Mouse (Mus musculus) retina, postnatal 7 days (tissue): Measurements from ENCODE around the gene Tns2.
"Not testable (repeated sequence)": the region's sequence is repeated elsewhere in the genome, so short reads cannot be mapped to it uniquely, and the experiment has no call there.

ENCODE experiments used
- DNase-seq: peaks from one replicate; pipeline ENCODE4 v3.0.0-alpha.2; 2012; ENCODE audit warnings: low read depth, low spot score

Gene Tns2

DNA sequence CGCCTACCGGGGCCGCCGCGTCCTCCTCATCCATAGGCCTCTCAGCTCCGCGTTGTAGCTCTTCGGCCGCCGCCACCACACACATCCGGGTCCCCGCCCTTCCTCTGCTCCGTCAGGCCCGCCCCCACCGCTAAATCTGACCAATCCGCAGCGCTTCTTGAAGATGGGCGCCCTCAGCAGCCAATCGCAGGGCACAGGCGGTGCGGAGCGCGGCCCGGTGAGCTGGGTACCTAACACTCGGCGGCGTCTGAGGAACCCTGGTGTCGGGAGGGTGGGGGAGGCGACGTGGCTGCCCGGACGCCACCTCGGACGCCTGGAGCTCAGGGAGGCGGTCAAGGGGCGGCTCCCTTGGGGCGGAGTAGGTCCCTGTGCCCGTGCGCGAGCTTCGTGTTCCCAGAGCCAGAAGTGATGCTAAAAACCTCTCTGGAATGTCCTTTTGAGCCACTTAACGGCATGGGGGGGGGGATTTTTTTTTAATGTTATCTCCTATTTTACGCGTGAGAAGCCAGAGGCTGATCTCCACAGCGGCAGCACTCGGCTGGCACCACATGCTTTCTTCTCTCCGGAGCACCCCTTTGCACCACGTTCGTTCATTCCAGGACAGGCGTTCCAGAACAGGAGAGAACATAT, 36.0 kb downstream of the Tns2 start, which contains the start of gene Spryd3:
TSS of gene Spryd3 (minus strand) at position 106 of the 630 bp plus-strand sequence.
- peak; percentile 96 for DNase-seq

DNA sequence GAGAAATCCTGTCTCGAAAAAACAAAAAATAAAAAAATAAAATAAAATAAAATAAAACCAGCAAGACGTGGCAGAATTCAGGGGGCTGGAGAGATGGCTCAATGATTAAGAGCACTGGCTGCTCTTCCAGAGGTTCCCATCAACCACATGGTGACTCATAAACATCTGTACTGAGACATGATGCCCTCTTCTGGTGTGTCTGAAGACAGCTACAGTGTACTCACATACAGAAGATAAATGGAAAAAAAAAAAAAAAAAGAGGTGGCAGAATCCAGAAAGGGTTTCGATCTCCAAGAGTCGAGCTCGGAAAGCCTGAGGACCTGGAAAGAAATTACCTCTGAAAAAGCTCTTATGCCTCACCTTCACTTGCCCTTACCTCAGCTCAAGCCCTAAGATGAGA, 40.9 kb downstream of the Tns2 start:
- no peak for DNase-seq

- DNase-seq: no peak
Measured at GRCm38 (mm10) chr15:102142914-102143912, 43.0 kb downstream of the Tns2 start.

GRCm38 (mm10) chr15:102144274-102144711, 44.1 kb downstream of the Tns2 start, which contains the start of gene Igfbp6:
TSS of gene Igfbp6 (plus strand) at chr15:102144362.
- no peak for DNase-seq

DNA sequence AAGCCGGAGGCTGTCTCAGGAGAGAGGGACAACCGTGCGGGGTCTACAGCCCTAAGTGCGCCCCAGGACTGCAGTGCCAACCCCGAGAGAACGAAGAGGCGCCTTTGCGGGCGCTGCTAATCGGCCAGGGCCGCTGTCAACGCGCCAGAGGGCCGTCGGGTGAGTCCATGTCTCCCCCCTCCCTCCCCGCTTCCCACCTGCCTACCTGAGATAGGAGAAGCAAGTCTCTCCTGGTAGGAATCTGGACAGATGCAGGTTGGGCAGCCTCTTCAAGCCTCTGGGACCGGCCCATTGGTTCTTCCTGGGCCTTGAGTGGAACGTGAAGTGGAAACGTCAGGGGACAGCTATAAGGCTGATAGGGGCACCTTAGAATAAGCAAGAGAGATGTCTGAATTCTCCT, 44.5 kb downstream of the Tns2 start:
- DNase-seq: no peak

DNA sequence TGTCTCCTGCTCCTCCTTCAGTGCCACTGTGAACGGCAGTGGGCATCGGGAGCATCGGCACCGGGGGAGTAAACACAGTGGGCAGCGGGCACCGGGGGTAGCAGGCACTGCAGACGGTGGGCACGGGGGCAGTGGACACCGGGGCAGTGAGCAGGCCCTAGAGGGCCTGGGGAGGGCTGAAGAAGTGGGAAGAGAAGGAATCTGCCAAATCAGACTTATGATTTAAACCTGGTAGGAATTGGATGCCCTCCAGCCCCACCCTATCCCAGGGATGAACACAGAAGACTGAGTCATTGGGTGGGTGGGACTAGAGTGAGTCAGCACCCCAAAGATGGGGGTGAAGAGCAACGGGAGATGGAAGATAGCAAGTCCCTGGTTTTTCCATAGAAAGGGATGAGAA, 45.1 kb downstream of the Tns2 start:
- no peak for DNase-seq

DNA sequence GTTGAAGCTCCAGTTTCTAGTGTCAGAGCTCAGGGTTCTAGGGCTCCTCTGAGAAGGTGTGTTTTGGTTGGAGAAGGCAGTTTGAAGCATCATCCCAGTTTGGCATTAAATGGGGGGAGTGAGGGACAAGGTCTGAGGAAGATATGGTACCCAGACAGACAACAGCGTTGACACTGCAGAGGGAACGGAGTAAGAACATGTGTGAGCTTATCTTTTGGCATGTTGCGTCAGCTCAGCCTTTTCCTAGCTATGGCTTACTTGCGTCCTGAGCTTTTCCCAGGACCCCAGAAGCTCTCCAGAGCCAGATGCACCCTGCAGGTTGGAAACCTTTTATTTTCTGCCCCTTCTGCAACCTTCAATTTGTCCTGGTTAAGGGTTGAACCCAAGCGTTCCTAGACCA, 45.9 kb downstream of the Tns2 start:
- DNase-seq: no peak

GRCm38 (mm10) chr15:102146882-102147281, 46.7 kb downstream of the Tns2 start:
- peak; percentile 46 for DNase-seq

- no peak for DNase-seq
Measured at GRCm38 (mm10) chr15:102147674-102148402, 47.6 kb downstream of the Tns2 start.

DNA sequence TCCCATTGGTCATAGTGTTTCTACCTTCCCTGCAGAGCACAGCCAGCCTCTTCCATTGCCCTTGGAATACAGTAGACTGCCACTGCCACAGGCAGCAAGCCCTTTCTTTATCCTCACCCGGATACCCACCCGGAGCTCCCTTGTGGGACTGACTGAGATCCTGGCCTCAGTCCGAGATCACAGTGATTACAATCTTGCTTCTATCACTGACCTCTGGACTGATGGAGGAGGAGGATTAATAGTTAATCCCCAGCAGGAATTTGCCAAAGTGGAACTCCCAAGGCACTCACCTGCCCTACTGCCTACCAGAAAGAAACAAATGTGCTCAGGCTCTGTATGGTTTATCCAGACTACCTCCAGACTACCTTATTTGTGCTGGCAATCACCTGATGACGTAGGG, 49.3 kb downstream of the Tns2 start:
- DNase-seq: no peak

DNA sequence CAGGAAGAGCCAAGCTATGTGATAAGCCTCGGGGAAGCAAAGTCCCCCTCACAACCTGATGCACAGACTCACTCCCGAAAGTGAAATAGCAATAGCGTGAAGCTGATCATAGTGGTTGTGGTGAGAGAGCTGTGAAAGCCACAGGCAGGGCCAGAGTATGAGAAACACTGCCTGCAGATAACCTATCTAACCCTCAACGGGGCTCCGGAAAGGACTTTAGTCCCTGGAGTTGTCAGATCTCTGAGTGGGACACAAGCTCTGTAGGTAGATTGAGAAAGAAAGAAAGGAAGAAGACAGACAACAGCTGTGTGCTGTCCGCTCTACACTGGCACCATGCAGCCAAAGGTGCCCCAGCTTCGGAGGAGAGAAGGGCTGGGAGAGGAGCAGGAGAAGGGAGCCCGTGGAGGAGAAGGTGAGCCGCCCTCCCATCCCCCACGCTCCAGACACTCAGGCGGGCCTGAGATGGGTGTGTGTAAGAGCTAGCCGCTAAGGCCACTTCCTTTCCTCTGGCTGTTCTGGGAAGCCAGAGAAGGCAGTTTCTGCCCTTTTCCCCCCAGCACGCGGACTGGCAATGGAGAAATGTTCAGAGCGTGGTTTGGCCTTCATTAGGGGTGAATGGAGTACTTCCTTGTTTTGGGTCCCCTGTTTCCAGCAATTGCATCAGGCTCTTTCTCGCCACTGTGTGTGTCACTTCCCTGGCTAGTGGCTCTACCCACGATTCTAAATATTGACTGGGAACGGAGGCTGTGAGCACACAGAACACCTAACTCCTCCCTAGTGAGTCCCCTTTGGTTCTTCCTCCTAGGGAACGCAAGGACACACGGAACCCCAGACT, 50.3 kb downstream of the Tns2 start, which contains the start of gene Soat2:
TSS of gene Soat2 (plus strand) at position 226 of the 835 bp plus-strand sequence.
- DNase-seq: no peak

- no peak for DNase-seq
Measured at GRCm38 (mm10) chr15:102152646-102153045, 52.4 kb downstream of the Tns2 start.

- DNase-seq: not testable (repeated sequence)
Measured at GRCm38 (mm10) chr15:102155006-102155405, 54.8 kb downstream of the Tns2 start.

DNA sequence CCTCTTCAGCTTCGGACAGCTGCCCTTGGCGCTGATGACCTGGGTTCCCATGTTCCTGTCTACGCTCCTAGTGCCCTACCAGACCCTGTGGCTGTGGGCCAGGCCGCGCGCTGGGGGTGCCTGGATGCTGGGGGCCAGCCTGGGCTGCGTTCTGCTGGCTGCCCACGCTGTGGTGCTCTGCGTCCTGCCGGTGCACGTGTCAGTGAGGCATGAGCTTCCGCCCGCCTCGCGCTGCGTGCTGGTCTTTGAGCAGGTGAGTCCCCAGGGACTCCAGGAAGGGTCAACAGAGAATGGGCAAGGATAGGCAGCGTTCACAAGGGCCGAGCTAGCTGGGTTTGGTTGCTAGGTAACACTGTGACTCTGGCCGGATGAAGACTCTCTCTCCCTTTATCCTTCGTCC, 56.6 kb downstream of the Tns2 start:
- DNase-seq: no peak

DNA sequence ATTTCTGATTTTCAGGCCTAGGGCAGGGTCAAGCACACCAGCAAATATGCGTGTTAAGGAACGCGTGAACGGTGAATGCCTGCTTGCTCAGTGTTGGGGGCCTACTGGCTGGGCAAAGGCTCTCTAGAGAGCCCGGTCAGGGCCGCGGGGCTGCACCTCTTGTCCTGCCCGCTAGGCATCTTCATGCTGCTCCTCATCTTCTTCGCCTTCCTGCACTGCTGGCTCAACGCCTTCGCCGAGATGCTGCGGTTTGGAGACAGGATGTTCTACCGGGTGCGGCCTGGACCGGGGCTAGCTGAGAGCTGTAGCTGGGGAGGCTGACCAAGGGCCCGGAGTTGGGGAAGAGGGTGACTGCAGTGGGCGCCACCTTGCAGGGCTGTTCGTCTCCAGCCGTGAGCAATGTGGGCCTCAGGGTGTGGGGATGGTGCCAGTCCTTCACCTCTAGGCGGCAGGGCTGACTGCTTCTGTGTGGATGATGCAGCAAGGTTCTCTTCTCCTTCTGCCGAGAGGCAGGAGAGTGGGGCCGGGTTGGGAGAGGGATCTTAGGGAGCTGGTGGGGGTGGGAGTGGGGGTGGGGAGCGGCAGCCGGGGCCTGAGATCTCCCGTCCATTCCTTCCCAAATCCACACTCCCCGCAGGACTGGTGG, 60.3 kb downstream of the Tns2 start:
- no peak for DNase-seq

GRCm38 (mm10) chr15:102163900-102164693, 63.9 kb downstream of the Tns2 start:
- no peak for DNase-seq

DNA sequence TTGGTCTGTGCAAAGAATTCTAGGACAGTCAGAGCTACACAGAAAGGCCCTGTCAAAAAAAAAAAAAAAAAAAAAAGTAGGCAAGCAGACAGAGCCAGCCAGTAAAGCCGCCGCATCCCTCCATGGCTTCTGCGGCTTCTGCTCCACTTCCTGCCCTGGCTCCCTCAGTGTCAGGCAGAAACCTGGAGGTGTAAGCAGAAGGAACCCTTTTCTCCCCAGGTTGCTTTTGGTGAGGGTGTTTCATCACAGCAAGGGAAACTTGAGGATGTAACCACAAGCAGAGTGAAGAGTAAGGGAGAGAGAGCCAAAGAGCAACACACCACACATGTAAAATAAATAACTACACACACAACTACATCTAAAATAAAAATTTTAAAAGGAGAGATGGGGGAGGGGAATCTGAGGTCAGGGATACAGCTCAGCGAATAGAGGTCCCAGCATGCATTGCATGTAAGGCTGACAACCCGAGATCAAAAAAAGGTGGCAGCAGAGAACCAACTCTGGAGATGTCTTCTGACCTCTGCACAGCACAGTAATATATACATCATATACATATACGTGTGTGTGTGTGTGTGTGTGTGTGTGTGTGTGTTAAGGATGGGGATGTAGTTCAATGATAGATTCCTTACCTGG, 65.4 kb downstream of the Tns2 start:
- no peak for DNase-seq
